Mouse (Mus musculus) bone marrow macrophage, adult 2 months (primary cell): ENCODE results near the gene Cdc37l1. TPM values are rescaled to one million over a fixed set of nuclear protein-coding genes. Genes with fewer than 3 reads are reported as not detected.

Experiments
- H3K27ac ChIP-seq: 2 replicates; pipeline ENCODE4 v1.5.1; 2012; ENCODE audit warnings: low read depth, low read length; ENCODE audit not compliant: insufficient read depth
- H3K4me1 ChIP-seq: 2 replicates; pipeline ENCODE4 v1.6.1; 2012; ENCODE audit warnings: low read length; ENCODE audit not compliant: control insufficient read depth, insufficient read depth
- H3K4me3 ChIP-seq: 2 replicates; pipeline ENCODE4 v1.5.1; 2012; ENCODE audit warnings: mild to moderate bottlenecking, low read length, moderate library complexity; ENCODE audit not compliant: insufficient read depth
- CTCF ChIP-seq: IDR thresholded peaks from 2 replicates; pipeline ENCODE4 v1.5.1; 2012; ENCODE audit warnings: low read depth, mild to moderate bottlenecking, low read length, moderate library complexity
- POLR2A ChIP-seq: IDR thresholded peaks from 2 replicates; pipeline ENCODE4 v1.6.1; 2012; ENCODE audit warnings: mild to moderate bottlenecking, low read depth, low read length, borderline replicate concordance
- polyA plus RNA-seq: library from polyadenylated mRNA; stranded (reverse); fragments of >200 nt; gene quantifications from 2 replicates; pipeline ENCODE4 v1.2.4, GENCODE M21; 2012; ENCODE audit not compliant: missing spikeins, insufficient read depth, insufficient read length

The Cdc37l1 gene
- polyA plus RNA-seq, 1 experiment: 30.6 TPM

GRCm38 (mm10) chr19:29019647-29020046, 29.5 kb downstream of the Cdc37l1 start:
- Histone ChIP-seq H3K4me1 (no peaks in the 10 kb centered on the region), H3K4me3 (no peak overlapping the region), H3K27ac (no peak overlapping the region)
- peak; percentile 50 for TF ChIP-seq CTCF
- TF ChIP-seq POLR2A: no peak

- Histone ChIP-seq H3K27ac (no peak overlapping the region), H3K4me1 (no peaks in the 10 kb centered on the region), H3K4me3 (no peak overlapping the region)
- TF ChIP-seq CTCF: no peak
- TF ChIP-seq POLR2A: no peak
These were observed 31.7 kb downstream of the Cdc37l1 start for GRCm38 (mm10) chr19:29021754-29022345.

- no peak overlapping the region for H3K27ac ChIP-seq
- H3K4me3 ChIP-seq: no peak overlapping the region
- TF ChIP-seq POLR2A (no peak), CTCF (no peak)
- no peaks in the 10 kb centered on the region for H3K4me1 ChIP-seq
These were observed 34.3 kb downstream of the Cdc37l1 start for GRCm38 (mm10) chr19:29024391-29024947.

- no peak for TF ChIP-seq POLR2A
- no peak for TF ChIP-seq CTCF
- Histone ChIP-seq H3K4me1 (no peaks in the 10 kb centered on the region), H3K4me3 (no peak overlapping the region), H3K27ac (no peak overlapping the region)
These were observed 41.6 kb downstream of the Cdc37l1 start for GRCm38 (mm10) chr19:29031788-29032187.

GRCm38 (mm10) chr19:29032662-29033061, 42.5 kb downstream of the Cdc37l1 start:
- no peak for TF ChIP-seq CTCF
- no peak for TF ChIP-seq POLR2A
- Histone ChIP-seq H3K4me3 (no peak overlapping the region), H3K4me1 (no peaks in the 10 kb centered on the region)

GRCm38 (mm10) chr19:29037026-29037425, 46.9 kb downstream of the Cdc37l1 start:
- Histone ChIP-seq H3K4me1 (no peaks in the 10 kb centered on the region), H3K27ac (no peak overlapping the region), H3K4me3 (no peak overlapping the region)
- TF ChIP-seq CTCF (no peak), POLR2A (no peak)

More at GRCm38 (mm10) chr19:29032662-29033061, 42.5 kb downstream of the Cdc37l1 start:
- H3K27ac ChIP-seq: no peak overlapping the region

GRCm38 (mm10) chr19:29037541-29037940, 47.4 kb downstream of the Cdc37l1 start:
- Histone ChIP-seq H3K4me1 (no peaks in the 10 kb centered on the region), H3K27ac (no peak overlapping the region), H3K4me3 (no peak overlapping the region)
- TF ChIP-seq POLR2A (no peak), CTCF (no peak)

GRCm38 (mm10) chr19:29039334-29039733, 49.2 kb downstream of the Cdc37l1 start:
- H3K4me1 ChIP-seq: no peaks in the 10 kb centered on the region
- TF ChIP-seq POLR2A: no peak
- H3K4me3 ChIP-seq: no peak overlapping the region
- no peak overlapping the region for H3K27ac ChIP-seq

- no peak for TF ChIP-seq CTCF
- no peak for TF ChIP-seq POLR2A
- Histone ChIP-seq H3K4me3 (no peak overlapping the region), H3K27ac (no peak overlapping the region), H3K4me1 (no peaks in the 10 kb centered on the region)
These were observed 50.1 kb downstream of the Cdc37l1 start for GRCm38 (mm10) chr19:29040206-29040605.

- no peak for TF ChIP-seq CTCF
- TF ChIP-seq POLR2A: no peak
- H3K27ac ChIP-seq: no peak overlapping the region
- peaks cover 3% of the 10 kb centered on the region; the same call in 1 of the 2 replicates for H3K4me1 ChIP-seq
- H3K4me3 ChIP-seq: no peak overlapping the region
These were observed 52.0 kb downstream of the Cdc37l1 start for GRCm38 (mm10) chr19:29042143-29042542.

GRCm38 (mm10) chr19:29042647-29043046, 52.5 kb downstream of the Cdc37l1 start:
- Histone ChIP-seq H3K4me3 (no peak overlapping the region), H3K27ac (no peak overlapping the region), H3K4me1 (peaks cover 3% of the 10 kb centered on the region; the same call in 1 of the 2 replicates)
- no peak for TF ChIP-seq POLR2A
- no peak for TF ChIP-seq CTCF
